Mouse (Mus musculus): ENCODE measurements around the gene Auts2. TPM values are rescaled to one million over a fixed set of nuclear protein-coding genes. Genes with fewer than 3 reads are reported as not detected.

The Auts2 gene
- polyA plus RNA-seq, 1 experiment = 0.55 TPM

DNA sequence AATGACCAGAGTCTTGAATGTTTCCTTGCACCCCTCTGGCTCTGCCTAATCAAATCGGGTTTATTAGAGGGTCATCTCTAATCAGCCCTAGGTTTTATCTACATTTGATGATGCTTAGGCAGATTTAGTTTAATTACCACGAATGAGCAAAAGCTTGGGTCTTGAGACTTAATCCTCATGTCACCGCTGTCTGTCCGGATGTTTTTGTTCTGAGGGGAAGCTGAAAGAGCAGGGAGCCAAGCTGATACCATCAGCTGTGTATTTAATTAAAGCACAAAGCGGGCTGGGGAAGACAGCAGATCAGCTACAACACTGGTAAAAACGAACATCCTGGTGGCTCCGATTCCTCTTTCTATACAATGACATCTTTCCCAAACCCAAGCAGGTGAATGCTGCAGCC lies 56.3 kb downstream of the Auts2 start:
- TF ChIP-seq POLR2A (IDR thresholded peaks at IDR 0.05; ENCODE audit: borderline replicate concordance, low read depth, low read length) (no peak), CTCF (IDR thresholded peaks at IDR 0.05; ENCODE audit: low read depth, low read length) (no peak)
- no peaks in the 10 kb centered on the region for H3K4me1 ChIP-seq (ENCODE audit: control insufficient read depth, insufficient read depth, low read length)
- H3K4me3 ChIP-seq (ENCODE audit: insufficient read depth, low read length) = no peak overlapping the region
- H3K27ac ChIP-seq (ENCODE audit: insufficient read depth, low read depth, low read length) = no peak overlapping the region

DNA sequence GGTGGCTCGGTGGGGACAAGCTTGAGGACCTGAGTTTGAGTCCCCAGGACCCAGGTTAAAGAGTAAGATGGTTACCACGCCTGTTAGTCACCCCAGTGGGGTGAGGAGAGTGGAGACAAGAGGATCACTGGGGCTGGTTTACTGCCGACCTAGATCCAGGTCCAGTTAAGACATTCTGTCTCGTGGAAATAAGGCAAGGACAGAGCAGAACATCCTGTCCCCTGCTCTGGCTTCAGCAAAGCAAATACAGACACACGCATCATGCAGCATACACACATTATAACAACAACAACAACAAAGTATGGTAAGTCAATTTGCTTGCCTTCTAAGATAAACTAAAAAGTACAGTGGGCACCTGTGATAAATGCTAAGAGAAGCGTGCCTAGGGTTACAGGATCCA lies 57.1 kb downstream of the Auts2 start:
- TF ChIP-seq POLR2A (IDR thresholded peaks at IDR 0.05; ENCODE audit: borderline replicate concordance, low read depth, low read length) (no peak), CTCF (IDR thresholded peaks at IDR 0.05; ENCODE audit: low read depth, low read length) (no peak)
- H3K27ac ChIP-seq (ENCODE audit: insufficient read depth, low read depth, low read length) = no peak overlapping the region
- no peak overlapping the region for H3K4me3 ChIP-seq (ENCODE audit: insufficient read depth, low read length)
- H3K4me1 ChIP-seq (ENCODE audit: control insufficient read depth, insufficient read depth, low read length) = no peaks in the 10 kb centered on the region

DNA sequence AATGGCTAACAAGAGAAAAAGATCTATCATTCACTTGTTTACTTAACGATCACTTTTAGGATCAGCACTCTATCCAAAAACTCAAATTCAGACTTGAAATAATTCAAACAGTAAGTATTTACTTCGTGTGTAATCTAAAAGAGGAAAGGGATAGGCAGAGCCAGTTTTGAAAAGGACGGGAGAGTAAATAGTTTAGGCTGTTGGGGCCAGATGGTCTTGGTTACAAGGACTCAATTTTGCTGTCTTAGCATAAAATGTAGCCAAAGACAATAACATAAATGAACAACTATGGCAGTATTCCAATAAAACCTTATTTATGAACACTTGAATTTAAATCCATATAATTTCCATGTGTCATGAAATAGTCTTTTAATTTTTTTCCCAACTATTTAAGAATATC lies 57.7 kb downstream of the Auts2 start:
- no peaks in the 10 kb centered on the region for H3K4me1 ChIP-seq (ENCODE audit: control insufficient read depth, insufficient read depth, low read length)
- no peak overlapping the region for H3K4me3 ChIP-seq (ENCODE audit: insufficient read depth, low read length)
- no peak for TF ChIP-seq POLR2A (IDR thresholded peaks at IDR 0.05; ENCODE audit: borderline replicate concordance, low read depth, low read length)
- TF ChIP-seq CTCF (IDR thresholded peaks at IDR 0.05; ENCODE audit: low read depth, low read length) = no peak
- no peak overlapping the region for H3K27ac ChIP-seq (ENCODE audit: insufficient read depth, low read depth, low read length)

DNA sequence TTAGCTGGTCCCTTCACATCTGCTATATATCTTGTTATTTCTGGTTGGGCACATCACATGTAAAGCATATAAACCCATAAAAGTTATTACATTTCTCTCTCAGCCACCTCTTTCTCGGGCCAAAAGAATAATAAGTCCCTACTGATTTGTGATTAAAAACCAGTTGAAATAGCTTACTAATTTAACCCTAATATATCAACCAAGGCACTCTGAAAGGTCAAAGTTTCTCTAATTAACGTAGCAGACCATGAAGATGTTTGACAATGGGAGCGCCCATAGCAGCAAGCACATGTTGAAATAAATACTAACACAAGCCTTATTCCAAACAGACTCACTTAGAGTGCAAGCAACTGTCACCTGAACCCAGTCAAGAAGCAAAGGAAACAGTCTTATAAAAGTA lies 61.7 kb downstream of the Auts2 start:
- TF ChIP-seq POLR2A (IDR thresholded peaks at IDR 0.05; ENCODE audit: borderline replicate concordance, low read depth, low read length) (no peak), CTCF (IDR thresholded peaks at IDR 0.05; ENCODE audit: low read depth, low read length) (no peak)
- H3K27ac ChIP-seq (ENCODE audit: insufficient read depth, low read depth, low read length) = no peak overlapping the region
- no peaks in the 10 kb centered on the region for H3K4me1 ChIP-seq (ENCODE audit: control insufficient read depth, insufficient read depth, low read length)
- H3K4me3 ChIP-seq (ENCODE audit: insufficient read depth, low read length) = no peak overlapping the region

DNA sequence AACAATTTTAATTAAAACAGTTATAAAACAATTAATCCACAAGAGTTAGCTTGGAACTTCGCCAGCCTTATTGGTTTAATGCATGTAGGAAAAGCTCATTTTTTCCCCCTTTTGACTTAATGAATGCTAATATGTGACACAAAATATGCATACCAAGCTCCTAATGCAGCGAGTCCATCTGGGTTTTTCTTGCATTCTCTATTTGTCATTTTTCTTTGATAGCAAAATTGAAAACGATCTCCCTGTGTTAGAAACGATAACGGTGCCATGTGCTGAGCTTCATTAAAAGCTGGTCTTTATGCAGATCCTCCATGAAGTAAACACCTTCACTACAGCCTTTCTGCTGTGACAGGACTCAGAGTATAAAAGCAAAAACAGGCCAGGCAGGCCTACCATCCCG lies 62.7 kb downstream of the Auts2 start:
- TF ChIP-seq CTCF (IDR thresholded peaks at IDR 0.05; ENCODE audit: low read depth, low read length) (no peak), POLR2A (IDR thresholded peaks at IDR 0.05; ENCODE audit: borderline replicate concordance, low read depth, low read length) (no peak)
- H3K27ac ChIP-seq (ENCODE audit: insufficient read depth, low read depth, low read length) = no peak overlapping the region
- no peak overlapping the region for H3K4me3 ChIP-seq (ENCODE audit: insufficient read depth, low read length)
- no peaks in the 10 kb centered on the region for H3K4me1 ChIP-seq (ENCODE audit: control insufficient read depth, insufficient read depth, low read length)

DNA sequence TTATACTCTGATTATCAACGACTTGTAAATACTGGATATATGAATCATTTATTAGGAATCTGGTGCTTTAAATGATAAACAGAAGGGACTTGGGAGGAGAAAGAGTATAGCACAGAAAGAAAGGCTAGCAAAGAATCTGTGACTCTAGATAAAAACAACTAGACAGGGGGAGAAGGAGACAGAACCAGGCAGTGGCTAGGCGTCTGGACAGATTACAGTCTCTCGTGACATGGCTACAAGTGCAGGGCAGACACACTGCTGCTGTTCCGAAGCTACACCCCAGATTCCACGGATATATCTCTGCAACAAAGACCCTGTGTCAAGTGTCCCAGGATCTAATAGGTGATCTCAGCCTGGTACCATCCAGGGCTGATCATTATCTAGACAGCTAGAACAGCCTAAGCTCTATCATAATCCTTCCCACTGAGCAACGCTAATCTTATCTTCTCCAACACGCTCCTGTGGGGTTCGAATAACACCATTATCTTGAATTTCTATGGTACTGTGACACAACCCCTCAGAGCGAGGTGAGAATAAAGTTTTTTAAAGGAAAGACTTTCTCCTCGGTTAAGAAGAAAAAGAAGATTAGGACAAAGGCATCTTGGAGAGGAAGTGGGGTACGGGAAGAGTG lies 63.8 kb downstream of the Auts2 start:
- H3K4me3 ChIP-seq (ENCODE audit: insufficient read depth, low read length) = no peak overlapping the region
- H3K4me1 ChIP-seq (ENCODE audit: control insufficient read depth, insufficient read depth, low read length) = no peaks in the 10 kb centered on the region
- no peak for TF ChIP-seq CTCF (IDR thresholded peaks at IDR 0.05; ENCODE audit: low read depth, low read length)
- TF ChIP-seq POLR2A (IDR thresholded peaks at IDR 0.05; ENCODE audit: borderline replicate concordance, low read depth, low read length) = no peak
- no peak overlapping the region for H3K27ac ChIP-seq (ENCODE audit: insufficient read depth, low read depth, low read length)

DNA sequence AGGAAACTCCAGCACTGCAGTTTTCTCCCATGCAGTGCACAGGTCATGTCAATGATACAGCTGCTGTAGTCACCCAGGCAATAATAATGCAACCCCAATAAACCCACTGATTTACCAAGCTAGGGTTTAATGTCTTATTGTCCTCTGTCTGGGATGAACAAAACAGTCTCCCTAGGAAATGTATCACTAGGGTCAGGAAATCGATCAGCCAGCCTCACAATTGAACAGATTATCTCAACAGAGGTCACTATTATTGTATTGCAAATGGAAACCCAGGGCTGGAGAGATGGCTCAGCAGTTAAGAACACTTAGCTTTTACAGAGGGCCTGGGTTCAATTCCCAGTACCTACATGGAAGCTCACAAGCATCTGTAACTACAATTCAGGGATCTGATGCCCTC lies 65.6 kb downstream of the Auts2 start:
- TF ChIP-seq POLR2A (IDR thresholded peaks at IDR 0.05; ENCODE audit: borderline replicate concordance, low read depth, low read length) (no peak), CTCF (IDR thresholded peaks at IDR 0.05; ENCODE audit: low read depth, low read length) (no peak)
- Histone ChIP-seq H3K4me1 (ENCODE audit: control insufficient read depth, insufficient read depth, low read length) (no peaks in the 10 kb centered on the region), H3K27ac (ENCODE audit: insufficient read depth, low read depth, low read length) (no peak overlapping the region), H3K4me3 (ENCODE audit: insufficient read depth, low read length) (no peak overlapping the region)

DNA sequence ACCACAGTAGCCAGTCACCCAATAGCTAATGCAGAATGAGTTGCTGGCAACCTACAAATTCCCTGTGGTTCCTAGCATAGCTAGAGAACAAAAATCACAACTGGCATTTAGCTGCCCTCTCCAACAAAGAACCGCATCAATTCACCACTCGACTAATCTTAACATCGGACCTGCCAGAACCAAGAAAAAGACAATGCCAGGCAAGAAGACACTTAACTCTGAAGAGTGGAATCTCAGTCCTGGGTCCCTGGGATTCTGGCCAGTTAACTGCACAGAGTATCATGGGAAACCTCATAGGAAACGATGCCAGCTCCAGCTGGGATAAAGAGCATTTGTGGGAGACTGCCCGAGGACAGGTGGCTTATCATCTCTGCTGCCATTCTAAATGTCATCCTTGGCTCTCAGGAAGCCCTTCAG lies 70.2 kb downstream of the Auts2 start:
- no peak for TF ChIP-seq POLR2A (IDR thresholded peaks at IDR 0.05; ENCODE audit: borderline replicate concordance, low read depth, low read length)
- TF ChIP-seq CTCF (IDR thresholded peaks at IDR 0.05; ENCODE audit: low read depth, low read length) = no peak
- Histone ChIP-seq H3K27ac (ENCODE audit: insufficient read depth, low read depth, low read length) (no peak overlapping the region), H3K4me3 (ENCODE audit: insufficient read depth, low read length) (no peak overlapping the region), H3K4me1 (ENCODE audit: control insufficient read depth, insufficient read depth, low read length) (no peaks in the 10 kb centered on the region)

DNA sequence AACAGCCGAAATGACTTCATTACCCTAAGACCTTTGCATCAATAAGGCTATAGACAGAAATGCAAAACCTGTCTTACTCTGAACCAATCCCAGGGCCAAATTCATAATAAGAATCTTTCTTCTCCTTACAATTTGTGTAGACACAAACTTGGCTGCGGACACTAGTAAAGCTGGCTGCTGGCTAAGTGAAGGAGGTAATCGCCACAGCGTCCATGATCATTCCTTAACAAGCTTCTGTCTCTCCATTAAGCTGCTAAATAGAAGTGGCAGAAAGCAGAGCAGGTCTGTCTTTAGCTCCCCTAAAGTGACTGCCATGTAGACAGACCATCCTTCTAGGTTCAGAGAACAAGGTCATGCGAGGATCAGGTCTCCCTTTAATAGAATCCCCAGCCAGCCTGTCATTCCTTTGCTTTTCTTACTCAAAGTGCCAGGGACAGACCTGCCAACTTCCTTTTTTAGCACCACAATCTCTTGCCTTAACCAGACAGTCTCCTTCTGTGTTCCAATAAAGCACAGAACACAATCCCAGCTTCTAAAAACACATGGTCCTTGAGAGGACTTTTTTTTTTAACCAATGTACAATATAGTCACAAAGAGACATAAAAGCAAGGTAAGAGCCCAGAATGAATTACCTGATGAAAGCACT lies 70.8 kb downstream of the Auts2 start:
- Histone ChIP-seq H3K27ac (ENCODE audit: insufficient read depth, low read depth, low read length) (no peak overlapping the region), H3K4me1 (ENCODE audit: control insufficient read depth, insufficient read depth, low read length) (no peaks in the 10 kb centered on the region), H3K4me3 (ENCODE audit: insufficient read depth, low read length) (no peak overlapping the region)
- TF ChIP-seq POLR2A (IDR thresholded peaks at IDR 0.05; ENCODE audit: borderline replicate concordance, low read depth, low read length) (no peak), CTCF (IDR thresholded peaks at IDR 0.05; ENCODE audit: low read depth, low read length) (no peak)

DNA sequence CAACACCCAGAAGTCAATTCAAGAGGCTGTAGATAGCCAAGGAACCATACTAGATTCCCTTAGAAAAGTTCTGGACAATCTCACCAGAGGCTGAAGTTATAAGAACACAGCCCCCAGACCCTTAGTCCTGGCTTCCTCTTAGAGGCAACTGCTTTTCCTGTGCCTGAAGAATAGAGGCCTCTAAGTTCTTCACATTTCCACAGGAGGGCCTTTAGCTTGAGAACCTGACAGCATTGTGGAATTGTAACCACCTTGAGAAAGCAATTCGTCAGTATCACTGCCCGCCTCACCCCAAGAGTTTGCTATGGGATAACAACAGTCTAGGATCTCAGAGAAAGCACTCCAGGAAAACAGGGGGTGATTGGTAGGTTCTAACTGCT lies 75.8 kb downstream of the Auts2 start:
- TF ChIP-seq CTCF (IDR thresholded peaks at IDR 0.05; ENCODE audit: low read depth, low read length) = no peak
- TF ChIP-seq POLR2A (IDR thresholded peaks at IDR 0.05; ENCODE audit: borderline replicate concordance, low read depth, low read length) = no peak
- H3K4me1 ChIP-seq (ENCODE audit: control insufficient read depth, insufficient read depth, low read length) = no peaks in the 10 kb centered on the region
- no peak overlapping the region for H3K27ac ChIP-seq (ENCODE audit: insufficient read depth, low read depth, low read length)
- H3K4me3 ChIP-seq (ENCODE audit: insufficient read depth, low read length) = no peak overlapping the region

Data from bone marrow macrophage, adult 2 months (primary cell).